Mouse (Mus musculus): Measurements from ENCODE around the gene Dlx5. TPM values are rescaled to one million over a fixed set of nuclear protein-coding genes. Genes with fewer than 3 reads are reported as not detected.

Dlx5 gene
- polyA plus RNA-seq, 1 experiment from 2014 or later, result not detected

DNA sequence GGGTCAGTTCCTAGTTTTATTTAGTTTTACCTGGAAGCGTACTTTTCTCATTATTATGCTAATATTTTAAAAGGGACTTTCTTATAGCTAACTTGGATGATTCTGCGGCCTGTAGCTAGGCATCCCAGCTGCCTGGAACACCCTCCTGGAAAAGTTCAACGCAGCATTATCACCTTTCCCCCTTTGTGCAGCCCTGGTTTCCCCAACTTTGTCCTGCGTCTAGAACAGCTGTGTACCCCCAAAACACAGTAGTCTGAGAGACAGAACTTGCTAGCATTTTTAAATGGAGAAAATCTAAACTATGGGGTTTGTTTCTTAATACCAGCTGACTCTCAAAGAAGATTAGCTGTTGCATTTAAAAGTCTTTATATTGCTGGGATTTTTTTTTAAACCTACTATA, 33.3 kb downstream of the Dlx5 start:
- Histone ChIP-seq H3K36me3 (replicated peaks; ENCODE audit: control insufficient read depth, insufficient read depth) (no peaks in the 10 kb centered on the region), H3K4me2 (replicated peaks) (no peak overlapping the region), H3K4me1 (replicated peaks; ENCODE audit: control insufficient read depth, insufficient read depth, low read length) (no peaks in the 10 kb centered on the region), H3K27ac (no peak overlapping the region), H3K27me3 (ENCODE audit: control insufficient read depth, insufficient read depth, low read length) (peaks cover 92% of the 10 kb centered on the region), H3K9me3 (ENCODE audit: control insufficient read depth, low read length) (no peaks in the 10 kb centered on the region), H3K9ac (no peak overlapping the region), H3K4me3 (replicated peaks; ENCODE audit: low read length) (no peak overlapping the region)
- WGBS, result 9% methylated on average over 4 of the region's 4 CpGs
- no peak for ATAC-seq (ENCODE audit: low FRiP score)
- no peak for DNase-seq (ENCODE audit: low spot score)

DNA sequence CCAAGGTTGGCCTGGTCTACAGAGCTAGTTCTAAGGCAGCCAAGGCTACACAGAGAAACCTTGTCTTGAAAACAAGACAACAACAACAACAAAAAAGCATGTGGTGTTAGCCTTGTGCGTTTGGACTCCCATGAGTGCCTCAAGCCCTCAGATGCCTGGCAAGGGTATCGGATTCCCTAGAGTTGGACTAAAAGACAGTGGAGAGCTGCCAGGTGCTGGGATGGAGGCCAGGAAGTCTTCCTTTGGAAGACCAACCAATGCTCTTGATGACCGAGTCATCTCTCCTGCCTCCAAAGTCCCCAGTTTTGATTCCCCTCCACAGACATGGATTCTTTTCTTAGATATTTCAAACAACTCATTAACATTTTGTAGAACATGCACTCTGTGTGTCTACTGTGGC, 48.6 kb downstream of the Dlx5 start:
- Histone ChIP-seq H3K27me3 (ENCODE audit: control insufficient read depth, insufficient read depth, low read length) (no peaks in the 10 kb centered on the region), H3K4me3 (replicated peaks; ENCODE audit: low read length) (no peak overlapping the region), H3K27ac (no peak overlapping the region), H3K36me3 (replicated peaks; ENCODE audit: control insufficient read depth, insufficient read depth) (no peaks in the 10 kb centered on the region), H3K9me3 (ENCODE audit: control insufficient read depth, low read length) (no peaks in the 10 kb centered on the region), H3K9ac (no peak overlapping the region), H3K4me1 (replicated peaks; ENCODE audit: control insufficient read depth, insufficient read depth, low read length) (no peaks in the 10 kb centered on the region), H3K4me2 (replicated peaks) (no peak overlapping the region)
- DNase-seq (ENCODE audit: low spot score) (no peak), ATAC-seq (ENCODE audit: low FRiP score) (no peak)
- WGBS, result 87% methylated on average over 3 of the region's 3 CpGs

DNA sequence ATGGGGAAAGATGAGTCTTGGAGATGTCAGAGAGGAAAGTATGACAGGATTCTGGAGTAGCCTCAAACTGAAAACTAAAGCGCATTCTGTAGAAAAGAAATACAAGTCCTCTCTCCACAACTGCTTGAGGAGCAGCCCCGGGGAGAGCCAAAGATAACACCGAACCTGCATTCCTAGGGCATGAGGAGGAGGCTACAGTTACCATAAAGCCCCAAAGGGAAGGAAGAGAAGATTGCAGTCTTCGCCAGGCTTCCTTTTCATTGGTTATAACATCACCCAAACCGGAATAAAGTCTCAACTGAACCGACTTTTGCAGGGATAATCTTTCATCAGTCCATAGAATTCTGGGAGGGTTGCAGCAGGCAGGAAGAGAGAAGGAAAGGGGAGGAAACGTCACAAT, 51.4 kb downstream of the Dlx5 start:
- 71% methylated on average over 7 of the region's 7 CpGs for WGBS

More for the DNA sequence above, 51.4 kb downstream of the Dlx5 start:
- Histone ChIP-seq H3K9me3 (ENCODE audit: control insufficient read depth, low read length) (no peaks in the 10 kb centered on the region), H3K9ac (no peak overlapping the region), H3K4me1 (replicated peaks; ENCODE audit: control insufficient read depth, insufficient read depth, low read length) (no peaks in the 10 kb centered on the region), H3K27me3 (ENCODE audit: control insufficient read depth, insufficient read depth, low read length) (no peaks in the 10 kb centered on the region), H3K36me3 (replicated peaks; ENCODE audit: control insufficient read depth, insufficient read depth) (no peaks in the 10 kb centered on the region), H3K4me3 (replicated peaks; ENCODE audit: low read length) (no peak overlapping the region), H3K4me2 (replicated peaks) (no peak overlapping the region), H3K27ac (no peak overlapping the region)
- ATAC-seq (ENCODE audit: low FRiP score), result no peak
- no peak for DNase-seq (ENCODE audit: low spot score)

Other genes with a start within 250 kb of the Dlx5 start
- gene Dlx6, start 18.8 kb downstream of the Dlx5 start, polyA plus RNA-seq (2014; fragmentation: Nextera tagmentation; extraction: Ambion mirVana), result not detected in 2 replicates
- gene Sdhaf3, start 73.9 kb upstream of the Dlx5 start, polyA plus RNA-seq (2014; fragmentation: Nextera tagmentation; extraction: Ambion mirVana), result 8.2 and 8.3 TPM in 2 replicates